Mouse (Mus musculus): ENCODE results near the gene Adh1.

DNA sequence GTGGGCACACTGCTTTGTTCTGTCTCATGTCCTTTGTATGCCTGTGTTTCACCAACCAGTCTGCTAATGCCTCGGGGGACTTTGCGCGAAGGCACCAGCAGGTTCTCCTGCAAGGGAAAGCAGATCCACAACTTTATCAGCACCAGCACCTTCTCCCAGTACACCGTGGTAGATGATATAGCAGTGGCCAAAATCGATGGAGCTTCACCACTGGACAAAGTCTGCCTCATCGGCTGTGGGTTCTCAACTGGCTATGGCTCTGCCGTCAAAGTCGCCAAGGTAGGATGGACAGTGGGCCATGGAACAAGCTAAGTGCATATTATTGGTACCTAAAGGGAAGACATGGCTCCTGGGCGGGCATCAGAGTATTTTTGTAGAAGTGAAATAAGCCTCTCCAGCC, 21.8 kb downstream of the Adh1 start:
- TF ChIP-seq CTCF (IDR thresholded peaks at IDR 0.05; ENCODE audit: low read depth) (no peak), EP300 (IDR thresholded peaks at IDR 0.05; ENCODE audit: low read depth) (no peak)
